Mouse (Mus musculus) spleen, adult 2 months (tissue): Measurements from ENCODE around the gene Ckap2l.

ENCODE experiments used
- CTCF ChIP-seq: fragments of 200-500 bp; IDR thresholded peaks from 2 replicates; pipeline ENCODE4 v1.5.1; 2011; ENCODE audit warnings: mild to moderate bottlenecking, inconsistent platforms; ENCODE audit not compliant: insufficient read depth, insufficient read length, insufficient replicate concordance; ENCODE audit errors: extremely low read depth
- POLR2A ChIP-seq: fragments of 200-500 bp; IDR thresholded peaks from 2 replicates; pipeline ENCODE4 v1.6.1; 2011; ENCODE audit warnings: low read depth, low read length, inconsistent platforms

DNA sequence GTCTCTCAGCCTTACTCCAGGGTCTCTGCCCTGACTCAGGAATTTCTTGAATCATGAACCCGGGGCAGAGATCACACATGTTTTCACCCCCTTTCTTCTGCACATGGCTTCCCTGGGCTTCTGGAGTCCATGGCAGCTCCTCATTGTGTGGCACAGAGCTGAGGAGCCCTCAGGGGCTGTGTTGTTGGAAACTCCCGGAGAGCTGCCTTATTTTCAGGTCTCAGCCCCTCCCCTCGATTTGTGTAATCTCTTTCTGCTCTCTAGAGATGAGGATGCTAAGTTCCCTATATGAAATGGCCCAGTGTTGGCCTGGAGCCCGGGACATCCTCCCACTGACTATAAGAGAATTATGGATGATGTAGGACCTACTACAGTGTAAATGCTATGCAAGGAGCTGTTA, 36.5 kb upstream of the Ckap2l start:
- TF ChIP-seq POLR2A (no peak), CTCF (no peak)
